Mouse (Mus musculus): Measurements from ENCODE around the gene Fxyd6.

DNA sequence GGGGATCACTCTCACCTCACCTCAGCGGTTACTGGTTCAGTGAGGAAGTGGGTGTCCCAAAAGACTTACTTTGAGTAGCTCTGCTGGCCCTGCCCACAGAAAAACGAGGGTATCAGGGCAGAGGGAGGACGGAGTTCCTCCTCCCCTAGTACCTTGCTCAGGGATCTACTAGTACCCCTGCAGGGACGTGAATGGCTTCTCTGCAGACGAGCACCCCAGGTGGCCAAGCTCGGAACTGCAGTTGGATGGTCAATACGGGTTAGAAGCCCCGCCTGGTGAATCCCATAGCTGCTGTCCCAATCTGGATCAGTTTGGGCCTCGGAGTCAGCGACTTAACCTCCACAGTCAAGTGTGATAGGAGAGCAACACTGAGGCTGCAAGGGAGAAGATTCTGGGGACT is 42.3 kb downstream of the Fxyd6 start:
- TF ChIP-seq POLR2A (IDR thresholded peaks at IDR 0.05; ENCODE audit: extremely low read depth, insufficient read depth, low read length) (no peak), CTCF (IDR thresholded peaks at IDR 0.05; ENCODE audit: low read depth, low read length) (peak; percentile 92)

Data from liver, adult 2 months (tissue).